Mouse (Mus musculus) ES-E14 (cell line): ENCODE data around the gene Tmem89. TPM values are rescaled to one million over a fixed set of nuclear protein-coding genes. Genes with fewer than 3 reads are reported as not detected.

ENCODE experiments used
- DNase-seq: peaks from one replicate; pipeline ENCODE4 v3.0.0-alpha.2; 2013; ENCODE audit warnings: low read depth, low spot score
- H3K27ac ChIP-seq: 2 replicates; pipeline ENCODE4 v1.5.1; 2012; ENCODE audit warnings: low read depth, mild to moderate bottlenecking, low read length, moderate library complexity, mixed read lengths; ENCODE audit not compliant: poor library complexity, insufficient read depth, severe bottlenecking
- H3K36me3 ChIP-seq: 2 replicates; pipeline ENCODE4 v1.6.1; 2012; ENCODE audit warnings: mild to moderate bottlenecking, low read length, moderate library complexity, mixed read lengths; ENCODE audit not compliant: control insufficient read depth, poor library complexity, insufficient read depth, severe bottlenecking
- H3K4me1 ChIP-seq, 2 experiments: fragments of 150-350 bp in 1 of 2; sonication (generic) in 1 of 2; 2 replicates each; pipeline ENCODE4 v1.6.1; 2012; ENCODE audit warnings: low read length in 2 of 2, mild to moderate bottlenecking in 1 of 2, mixed read lengths in 1 of 2; ENCODE audit not compliant: control insufficient read depth in 2 of 2, insufficient read depth in 2 of 2, poor library complexity in 1 of 2
- H3K4me3 ChIP-seq, 2 experiments: fragments of 150-350 bp in 1 of 2; sonication (generic) in 1 of 2; 2 replicates each; pipeline ENCODE4 v1.5.1; 2012; ENCODE audit warnings: low read length in 2 of 2, low read depth in 1 of 2, mild to moderate bottlenecking in 1 of 2, mixed read lengths in 1 of 2; ENCODE audit not compliant: insufficient read depth in 1 of 2, poor library complexity in 1 of 2, severe bottlenecking in 1 of 2
- H3K9ac ChIP-seq: 2 replicates; pipeline ENCODE4 v1.6.1; 2012; ENCODE audit warnings: low read depth, mild to moderate bottlenecking, low read length, mixed read lengths; ENCODE audit not compliant: poor library complexity, insufficient read depth, severe bottlenecking
- H3K9me3 ChIP-seq: fragments of 150-350 bp; sonication (generic); 2 replicates; pipeline ENCODE4 v1.6.1; 2012; ENCODE audit warnings: low read depth, mild to moderate bottlenecking, low read length; ENCODE audit not compliant: control insufficient read depth, insufficient read depth
- CHD2 ChIP-seq: IDR thresholded peaks from 2 replicates; pipeline ENCODE4 v1.6.1; 2014; ENCODE audit warnings: mild to moderate bottlenecking, low read depth, low read length, inconsistent platforms
- HCFC1 ChIP-seq: IDR thresholded peaks from 2 replicates; pipeline ENCODE4 v1.6.1; 2012; ENCODE audit warnings: low read length, inconsistent platforms, borderline replicate concordance; ENCODE audit not compliant: insufficient read depth
- MAFK ChIP-seq: IDR thresholded peaks from 2 replicates; pipeline ENCODE4 v1.6.1; 2014; ENCODE audit warnings: mild to moderate bottlenecking, low read depth, low read length, inconsistent platforms; ENCODE audit not compliant: insufficient read depth
- ZC3H11A ChIP-seq: IDR thresholded peaks from 2 replicates; pipeline ENCODE4 v1.6.1; 2012; ENCODE audit warnings: low read depth, mild to moderate bottlenecking, inconsistent platforms, low read length, borderline replicate concordance
- ZNF384 ChIP-seq: IDR thresholded peaks from 2 replicates; pipeline ENCODE4 v1.6.1; 2012; ENCODE audit warnings: low read depth, low read length, inconsistent platforms
- in situ Hi-C, 2 experiments: fragments of 600-800 bp; cut with MboI; formaldehyde crosslinking; loops; one replicate each; pipeline ENCODE4 v1.15.1; 2025; ENCODE audit warnings: low sequenced_read_pairs in 2 of 2, inconsistent platforms in 1 of 2; ENCODE audit not compliant: unreplicated experiment in 2 of 2
- total RNA-seq: library from RNA; depleted of rRNA; stranded (reverse); fragments of 300-350 nt; gene quantifications from 2 replicates; pipeline ENCODE4 v1.2.3, GENCODE M21; 2012; rRNA removed

Gene Tmem89
- total RNA-seq, 1 experiment: 0.22 TPM

GRCm38 (mm10) chr9:108955241-108955640 is 40.8 kb downstream of the Tmem89 start:
- H3K9me3 ChIP-seq: no peaks in the 10 kb centered on the region
- no peak overlapping the region for H3K27ac ChIP-seq
- no peak for DNase-seq
- in situ Hi-C loops: no loop called here
- H3K4me1 ChIP-seq: peaks cover 0 to 9% of the 10 kb centered on the region in 2 experiments; a peak in 1 of 4 replicates
- TF ChIP-seq ZC3H11A (no peak), CHD2 (no peak)
- peaks cover 2% of the 10 kb centered on the region for H3K36me3 ChIP-seq
- H3K9ac ChIP-seq: no peak overlapping the region
- H3K4me3 ChIP-seq: no peak overlapping the region

- Histone ChIP-seq H3K4me1 (peaks cover 0 to 9% of the 10 kb centered on the region in 2 experiments; a peak in 1 of 4 replicates), H3K9ac (no peak overlapping the region), H3K36me3 (no peaks in the 10 kb centered on the region), H3K4me3 (no peak overlapping the region), H3K9me3 (no peaks in the 10 kb centered on the region), H3K27ac (no peak overlapping the region)
- TF ChIP-seq CHD2 (no peak), ZNF384 (no peak), HCFC1 (no peak), ZC3H11A (no peak), MAFK (no peak)
- no peak for DNase-seq
- in situ Hi-C loops: no loop called here
Measured at GRCm38 (mm10) chr9:108955846-108956245, 41.4 kb downstream of the Tmem89 start.

GRCm38 (mm10) chr9:108963577-108963976 is 49.2 kb downstream of the Tmem89 start:
- Histone ChIP-seq H3K27ac (no peak overlapping the region), H3K36me3 (no peaks in the 10 kb centered on the region), H3K9me3 (no peaks in the 10 kb centered on the region), H3K9ac (no peak overlapping the region), H3K4me1 (no peaks in the 10 kb centered on the region), H3K4me3 (no peak overlapping the region)
- DNase-seq: no peak
- TF ChIP-seq MAFK: no peak
- no peak for TF ChIP-seq HCFC1
- TF ChIP-seq ZNF384: no peak
- TF ChIP-seq CHD2: no peak
- TF ChIP-seq ZC3H11A: no peak
- in situ Hi-C loops: no loop called here

- no peak for TF ChIP-seq ZNF384
- TF ChIP-seq MAFK: no peak
- TF ChIP-seq CHD2: no peak
- no peak for TF ChIP-seq HCFC1
- no peak for TF ChIP-seq ZC3H11A
- in situ Hi-C loops: no loop called here
- no peak for DNase-seq
- H3K27ac ChIP-seq: no peak overlapping the region
- no peaks in the 10 kb centered on the region for H3K4me1 ChIP-seq
- no peak overlapping the region for H3K9ac ChIP-seq
- H3K36me3 ChIP-seq: no peaks in the 10 kb centered on the region
- H3K4me3 ChIP-seq: no peak overlapping the region
- H3K9me3 ChIP-seq: no peaks in the 10 kb centered on the region
Measured at GRCm38 (mm10) chr9:108964338-108964737, 49.9 kb downstream of the Tmem89 start.

Other genes starting within 250 kb of the Tmem89 start
- gene Prkar2a, start 225.3 kb upstream of the Tmem89 start, total RNA-seq: 12.0 and 18.2 TPM in 2 replicates
- 23.0 and 24.4 TPM in 2 replicates for gene Ip6k2, start 130.8 kb upstream of the Tmem89 start, total RNA-seq
- gene Nckipsd, start 106.3 kb upstream of the Tmem89 start, total RNA-seq: 17.4 and 20.2 TPM in 2 replicates
- 4.3 and 14.6 TPM in 2 replicates for gene Celsr3, start 88.3 kb upstream of the Tmem89 start, total RNA-seq
- 15.1 and 19.8 TPM in 2 replicates for gene Slc26a6, start 61.3 kb upstream of the Tmem89 start, total RNA-seq
- gene Uqcrc1, start 22.0 kb downstream of the Tmem89 start, total RNA-seq: 354 and 426 TPM in 2 replicates
- gene Col7a1, start 39.0 kb downstream of the Tmem89 start, total RNA-seq: 15.1 and 25.5 TPM in 2 replicates
- 0.36 TPM in 1 of 2 replicates, not detected in the other for gene Ucn2, start 71.4 kb downstream of the Tmem89 start, total RNA-seq
- 4.4 and 5.0 TPM in 2 replicates for gene Pfkfb4, start 77.2 kb downstream of the Tmem89 start, total RNA-seq
- 44.0 and 49.0 TPM in 2 replicates for gene Shisa5, start 123.9 kb downstream of the Tmem89 start, total RNA-seq
- gene Trex1, start 145.1 kb downstream of the Tmem89 start, total RNA-seq: 6.2 and 7.4 TPM in 2 replicates
- gene Atrip, start 159.5 kb downstream of the Tmem89 start, total RNA-seq: 17.1 and 21.7 TPM in 2 replicates
- 7.7 and 11.8 TPM in 2 replicates for gene Ccdc51, start 167.9 kb downstream of the Tmem89 start, total RNA-seq
- gene Tma7, start 168.0 kb downstream of the Tmem89 start, total RNA-seq: 266 and 347 TPM in 2 replicates
- gene Plxnb1, start 180.8 kb downstream of the Tmem89 start, total RNA-seq: 17.8 and 35.0 TPM in 2 replicates
- gene Fbxw21, start 247.4 kb downstream of the Tmem89 start, total RNA-seq: not detected in 2 replicates